Mouse (Mus musculus): ENCODE measurements at regions not wholly inside any gene's neighbourhood (a gene's known extent, or its start where the extent isn't known, plus 50 kb on each side); places are given as distances from the start of the nearest gene placed in this dataset.

- peak; percentile 70 for ATAC-seq (ENCODE audit: low TSS enrichment)
Observed at GRCm38 (mm10) chr1:137751446-137751961, 424.0 kb downstream of the Ptprc start.

- no peak for ATAC-seq (ENCODE audit: low TSS enrichment)
Observed at GRCm38 (mm10) chr1:137750894-137751293, 424.6 kb downstream of the Ptprc start.

- ATAC-seq (ENCODE audit: low TSS enrichment): peak; percentile 99
Observed at GRCm38 (mm10) chr1:137746129-137746528, 429.4 kb downstream of the Ptprc start.

- ATAC-seq (ENCODE audit: low TSS enrichment): no peak
Observed at GRCm38 (mm10) chr1:137738157-137738851, 437.2 kb downstream of the Ptprc start.

- no peak for ATAC-seq (ENCODE audit: low TSS enrichment)
Observed at GRCm38 (mm10) chr1:137703882-137704281, 471.6 kb downstream of the Ptprc start.

- ATAC-seq (ENCODE audit: low TSS enrichment): no peak
Observed at GRCm38 (mm10) chr1:137698876-137699275, 476.6 kb downstream of the Ptprc start.

- no peak for ATAC-seq (ENCODE audit: low TSS enrichment)
Observed at GRCm38 (mm10) chr1:137697289-137697688, 478.2 kb downstream of the Ptprc start.

GRCm38 (mm10) chr1:137696796-137697195 is 478.7 kb downstream of the Ptprc start:
- no peak for ATAC-seq (ENCODE audit: low TSS enrichment)

GRCm38 (mm10) chr1:137695751-137696150 is 479.8 kb downstream of the Ptprc start:
- no peak for ATAC-seq (ENCODE audit: low TSS enrichment)

GRCm38 (mm10) chr1:137692525-137692924 is 483.0 kb downstream of the Ptprc start:
- ATAC-seq (ENCODE audit: low TSS enrichment): no peak

- ATAC-seq (ENCODE audit: low TSS enrichment): no peak
Observed at GRCm38 (mm10) chr1:137690860-137691595, 484.5 kb downstream of the Ptprc start.

GRCm38 (mm10) chr1:137670650-137671049 is 504.9 kb downstream of the Ptprc start:
- peak; percentile 57 for ATAC-seq (ENCODE audit: low TSS enrichment)

GRCm38 (mm10) chr1:137669849-137670248 is 505.7 kb downstream of the Ptprc start:
- ATAC-seq (ENCODE audit: low TSS enrichment): peak; percentile 95

GRCm38 (mm10) chr1:137658141-137658540 is 517.4 kb downstream of the Ptprc start:
- no peak for ATAC-seq (ENCODE audit: low TSS enrichment)

GRCm38 (mm10) chr1:137656900-137657458 is 518.5 kb downstream of the Ptprc start:
- ATAC-seq (ENCODE audit: low TSS enrichment): peak; percentile 94

GRCm38 (mm10) chr1:137654171-137654570 is 521.3 kb downstream of the Ptprc start:
- no peak for ATAC-seq (ENCODE audit: low TSS enrichment)

GRCm38 (mm10) chr1:137653495-137653894 is 522.0 kb downstream of the Ptprc start:
- peak; percentile 54; the same call in 1 of the 2 replicates for ATAC-seq (ENCODE audit: low TSS enrichment)

GRCm38 (mm10) chr1:137650629-137651028 is 524.9 kb downstream of the Ptprc start:
- 0 out of 2 replicates have a peak, but pooled peaks have one; percentile 56 for ATAC-seq (ENCODE audit: low TSS enrichment)

- ATAC-seq (ENCODE audit: low TSS enrichment): no peak
Observed at GRCm38 (mm10) chr1:137650082-137650481, 525.4 kb downstream of the Ptprc start.

GRCm38 (mm10) chr1:137648832-137649231 is 526.7 kb downstream of the Ptprc start:
- ATAC-seq (ENCODE audit: low TSS enrichment): no peak

GRCm38 (mm10) chr1:137644601-137645040 is 530.9 kb downstream of the Ptprc start:
- ATAC-seq (ENCODE audit: low TSS enrichment): no peak

GRCm38 (mm10) chr1:137643508-137643907 is 532.0 kb downstream of the Ptprc start:
- no peak for ATAC-seq (ENCODE audit: low TSS enrichment)

All from frontal cortex, adult (tissue).